ENCODE assay signal across 8 mouse cellular contexts in the genomic region with DNA sequence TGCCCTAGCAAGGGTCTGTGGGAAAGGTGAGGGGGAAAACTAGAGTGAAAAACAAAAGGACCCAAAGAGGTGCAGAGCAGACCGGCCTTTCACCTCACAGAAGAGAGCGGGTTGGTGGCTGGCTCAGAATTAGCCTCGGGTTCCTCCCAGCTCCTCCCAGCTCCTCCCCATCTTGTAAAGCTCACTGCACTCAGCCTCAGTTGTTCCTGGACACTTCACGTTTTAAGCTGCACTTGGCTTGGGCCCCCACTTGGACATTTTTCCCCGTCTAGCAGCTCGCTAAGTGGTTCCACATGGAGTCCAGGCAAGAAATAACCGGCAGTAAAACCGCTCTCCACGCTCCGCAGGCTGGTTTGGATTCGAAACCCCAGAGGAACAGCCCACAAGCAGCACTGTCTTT. TPM values are rescaled to one million over a fixed set of nuclear protein-coding genes. Genes with fewer than 3 reads are reported as not detected.
DNase-seq lines count a peak whose midpoint lies in the region; ATAC-seq lines count a peak whose summit lies in the region.

No protein-coding gene starts in this region.

- no peaks in the 10 kb centered on the region for H3K36me3 ChIP-seq in midbrain, embryonic 12.5 days

- DNase-seq in retina, embryonic 14.5 days (ENCODE audit: low spot score): peak; percentile 18
- no peak for DNase-seq in retina, postnatal 1 day
- peak; percentile 55 for DNase-seq in gastrocnemius, postnatal 14 days
- peak; percentile 34 to 56 for DNase-seq in kidney, postnatal 4 days
- DNase-seq in cerebellum, postnatal 25 days: no peak
- DNase-seq in left cerebral cortex, postnatal 25 days (ENCODE audit: low spot score in 2 of 2): no peak
- DNase-seq in MN1 (ENCODE audit: low spot score): no peak

- peak overlapping the region; percentile 22; the same call in 1 of the 2 replicates for H3K4me2 ChIP-seq in midbrain, embryonic 12.5 days (replicated peaks)

- peaks cover 35% of the 10 kb centered on the region for H3K27me3 ChIP-seq in midbrain, embryonic 12.5 days

- peak; percentile 44; the same call in 1 of the 2 replicates for ATAC-seq in midbrain, embryonic 12.5 days (ENCODE audit: low FRiP score, low read depth)

- no peak overlapping the region for H3K4me3 ChIP-seq in midbrain, embryonic 12.5 days

- H3K27ac ChIP-seq in midbrain, embryonic 12.5 days (replicated peaks): peak overlapping the region; percentile 74

- no peaks in the 10 kb centered on the region for H3K9me3 ChIP-seq in midbrain, embryonic 12.5 days

- peaks cover 25% of the 10 kb centered on the region for H3K4me1 ChIP-seq in midbrain, embryonic 12.5 days

- no peak overlapping the region for H3K9ac ChIP-seq in midbrain, embryonic 12.5 days (replicated peaks)

- 43% methylated on average over 11 of the region's 11 CpGs for WGBS in midbrain, embryonic 12.5 days

- intact Hi-C loops in gastrocnemius, postnatal 14 days (cut with DNase I; ENCODE audit: low total_unique reads): no loop called here
- intact Hi-C loops in left cerebral cortex, postnatal 25 days (cut with DNase I): no loop called here

RNA-seq across cellular contexts. Expression of a gene that starts 3.3 kb away (rescaled TPM):
- 1 to 10 TPM; 1.5 to 2.5 TPM for total RNA-seq in gastrocnemius, postnatal 14 days (2021)
- 4.4 and 4.7 TPM in 2 replicates for polyA plus RNA-seq in midbrain, embryonic 12.5 days (2016; fragmentation: Nextera tagmentation; extraction: Ambion mirVana)
- total RNA-seq in left cerebral cortex, postnatal 25 days (2021): 1 to 10 TPM; 6.0 TPM

Comparison
In these comparisons a context has a peak if more than half of its experiments do, and no peak if none do; other contexts are left out.
1. DNase-seq: peak in retina, embryonic 14.5 days (single experiment), gastrocnemius, postnatal 14 days (single experiment) and kidney, postnatal 4 days (2 of 2); none in retina, postnatal 1 day (single experiment), cerebellum, postnatal 25 days (0 of 2), left cerebral cortex, postnatal 25 days (0 of 2) and MN1 (single experiment).